Mouse (Mus musculus): Measurements from ENCODE around the gene Samd8. TPM values are rescaled to one million over a fixed set of nuclear protein-coding genes. Genes with fewer than 3 reads are reported as not detected.

Gene Samd8
- polyA plus RNA-seq, 1 experiment from 2014 or later: 11.6 TPM

DNA sequence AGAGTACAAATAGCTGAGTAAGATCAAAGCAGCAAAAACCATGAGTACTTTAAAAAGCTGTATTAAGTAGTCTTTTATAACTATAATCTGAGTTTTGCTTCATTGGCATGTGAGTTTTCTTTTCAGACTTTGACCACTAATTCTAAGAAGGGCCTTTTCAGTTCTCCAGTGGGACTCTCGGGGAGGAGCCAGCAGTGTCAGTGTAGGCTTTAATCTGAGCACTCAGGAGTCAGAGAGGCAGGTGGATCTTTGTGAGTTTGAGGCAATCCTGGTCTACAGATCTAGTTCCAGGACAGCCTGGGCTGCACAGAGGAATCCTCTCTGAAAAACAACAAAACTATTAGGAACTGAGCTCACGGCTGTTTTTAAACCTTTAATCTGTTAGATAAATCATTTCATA is 23.6 kb downstream of the Samd8 start:
- WGBS: 59% methylated on average over 2 of the region's 2 CpGs
- Histone ChIP-seq H3K4me3 (replicated peaks) (no peak overlapping the region), H3K4me2 (replicated peaks) (no peak overlapping the region), H3K4me1 (replicated peaks) (no peaks in the 10 kb centered on the region), H3K9ac (no peak overlapping the region), H3K27ac (no peak overlapping the region), H3K27me3 (replicated peaks) (no peaks in the 10 kb centered on the region), H3K9me3 (no peaks in the 10 kb centered on the region), H3K36me3 (peaks cover 8% of the 10 kb centered on the region; the same call in 1 of the 2 replicates)
- peak; percentile 59; the same call in 1 of the 2 replicates for ATAC-seq

DNA sequence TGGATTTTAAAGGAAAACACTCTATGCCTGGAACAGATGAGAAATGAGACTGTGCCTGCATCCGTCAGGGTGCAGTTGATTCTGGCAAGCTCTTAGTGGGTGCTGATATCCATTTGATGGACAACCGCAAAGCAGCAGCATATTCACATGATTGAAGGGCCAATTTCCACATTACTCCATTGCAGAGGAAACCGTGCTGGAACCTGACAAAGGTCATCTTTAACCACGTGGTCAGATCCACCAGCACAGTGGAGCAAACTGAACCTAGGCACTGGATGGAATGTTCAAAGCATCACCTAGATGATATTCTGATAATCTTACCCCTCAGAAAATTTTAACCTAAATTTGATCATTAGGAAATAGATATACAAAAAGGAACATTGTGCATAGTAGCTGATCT is 25.9 kb downstream of the Samd8 start:
- Histone ChIP-seq H3K9ac (no peak overlapping the region), H3K4me1 (replicated peaks) (no peaks in the 10 kb centered on the region), H3K27me3 (replicated peaks) (no peaks in the 10 kb centered on the region), H3K4me2 (replicated peaks) (no peak overlapping the region), H3K36me3 (peaks cover 13% of the 10 kb centered on the region; the same call in 1 of the 2 replicates), H3K4me3 (replicated peaks) (no peak overlapping the region), H3K27ac (no peak overlapping the region), H3K9me3 (no peaks in the 10 kb centered on the region)
- no peak for ATAC-seq
- WGBS: 93% methylated on average over 4 of the region's 4 CpGs

DNA sequence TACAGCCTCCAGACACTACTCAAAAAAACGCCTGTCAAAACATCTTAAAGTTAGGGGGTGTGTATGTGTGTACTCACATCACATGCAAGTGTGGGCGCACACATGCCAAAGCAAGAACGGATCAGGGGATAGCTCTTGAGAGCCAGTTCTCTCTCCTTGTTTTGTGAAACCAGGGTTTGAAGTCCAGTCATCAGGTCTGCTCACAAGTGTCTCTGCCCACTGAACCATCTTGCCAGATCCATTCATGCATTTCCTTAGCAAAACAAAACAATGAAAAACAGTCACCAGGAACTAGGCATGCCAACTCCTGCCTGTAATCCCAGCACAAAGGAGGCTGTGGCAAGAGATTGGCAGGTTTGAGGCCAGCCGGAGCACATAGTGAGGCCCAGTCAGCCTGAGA is 36.2 kb downstream of the Samd8 start:
- Histone ChIP-seq H3K27me3 (replicated peaks) (no peaks in the 10 kb centered on the region), H3K9me3 (no peaks in the 10 kb centered on the region), H3K27ac (no peak overlapping the region), H3K36me3 (0 out of 2 replicates have a peak, but pooled peaks cover 6% of the 10 kb centered on the region), H3K4me1 (replicated peaks) (peaks cover 3% of the 10 kb centered on the region; the same call in 1 of the 2 replicates), H3K4me3 (replicated peaks) (no peak overlapping the region), H3K4me2 (replicated peaks) (no peak overlapping the region), H3K9ac (no peak overlapping the region)
- WGBS: 87% methylated on average over 4 of the region's 4 CpGs
- no peak for ATAC-seq

DNA sequence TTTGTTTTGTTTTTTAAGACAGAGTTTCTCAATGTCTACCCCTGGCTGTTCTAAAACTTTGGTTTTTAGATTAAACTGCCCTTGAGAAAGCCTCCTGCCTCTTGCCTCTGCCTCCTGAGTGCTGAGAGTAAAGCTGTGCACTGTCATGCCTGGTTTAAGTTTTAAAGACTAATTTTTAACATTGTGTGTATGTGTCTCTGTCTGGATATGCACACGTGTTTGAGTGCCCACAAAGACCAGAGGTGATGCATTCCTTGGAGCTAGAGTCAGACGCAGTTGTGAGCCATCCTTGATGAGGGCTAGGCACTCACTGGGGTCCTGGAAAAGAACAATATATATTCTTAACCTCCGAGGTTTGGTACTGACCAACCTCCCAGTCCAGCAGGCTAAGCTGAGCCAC is 37.0 kb downstream of the Samd8 start:
- 88% methylated on average over 3 of the region's 3 CpGs for WGBS
- ATAC-seq: no peak
- H3K27ac ChIP-seq: no peak overlapping the region

DNA sequence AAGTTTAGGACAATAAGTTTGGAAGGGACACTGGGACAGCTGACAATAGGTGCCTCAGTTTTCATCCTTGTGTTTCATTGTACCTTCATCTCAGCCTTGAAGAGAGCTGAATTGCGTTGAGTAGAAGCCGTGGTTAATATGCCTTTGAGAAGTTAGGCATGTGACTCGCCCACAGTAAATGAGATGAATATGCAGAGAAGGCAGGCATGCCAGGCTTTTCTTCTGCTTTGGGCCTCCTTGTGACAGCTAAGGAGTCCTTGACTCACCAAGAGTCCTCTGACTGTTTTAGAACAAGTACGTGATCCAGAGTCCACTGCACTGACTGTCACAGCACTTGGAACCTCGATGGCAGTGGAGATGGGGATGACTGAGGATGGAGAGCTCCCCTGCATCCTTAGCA is 37.8 kb downstream of the Samd8 start:
- H3K27ac ChIP-seq: no peak overlapping the region
- 90% methylated on average over 5 of the region's 5 CpGs for WGBS
- H3K4me3 ChIP-seq (replicated peaks): no peak overlapping the region
- H3K9ac ChIP-seq: no peak overlapping the region
- H3K9me3 ChIP-seq: no peaks in the 10 kb centered on the region
- H3K4me1 ChIP-seq (replicated peaks): peaks cover 3% of the 10 kb centered on the region; the same call in 1 of the 2 replicates
- H3K36me3 ChIP-seq: 0 out of 2 replicates have a peak, but pooled peaks cover 6% of the 10 kb centered on the region
- ATAC-seq: no peak
- no peak overlapping the region for H3K4me2 ChIP-seq (replicated peaks)
- H3K27me3 ChIP-seq (replicated peaks): no peaks in the 10 kb centered on the region

More for the DNA sequence above, 37.0 kb downstream of the Samd8 start:
- H3K4me3 ChIP-seq (replicated peaks): no peak overlapping the region
- no peaks in the 10 kb centered on the region for H3K9me3 ChIP-seq
- H3K4me1 ChIP-seq (replicated peaks): peaks cover 3% of the 10 kb centered on the region; the same call in 1 of the 2 replicates
- 0 out of 2 replicates have a peak, but pooled peaks cover 6% of the 10 kb centered on the region for H3K36me3 ChIP-seq
- no peaks in the 10 kb centered on the region for H3K27me3 ChIP-seq (replicated peaks)
- no peak overlapping the region for H3K4me2 ChIP-seq (replicated peaks)
- no peak overlapping the region for H3K9ac ChIP-seq

DNA sequence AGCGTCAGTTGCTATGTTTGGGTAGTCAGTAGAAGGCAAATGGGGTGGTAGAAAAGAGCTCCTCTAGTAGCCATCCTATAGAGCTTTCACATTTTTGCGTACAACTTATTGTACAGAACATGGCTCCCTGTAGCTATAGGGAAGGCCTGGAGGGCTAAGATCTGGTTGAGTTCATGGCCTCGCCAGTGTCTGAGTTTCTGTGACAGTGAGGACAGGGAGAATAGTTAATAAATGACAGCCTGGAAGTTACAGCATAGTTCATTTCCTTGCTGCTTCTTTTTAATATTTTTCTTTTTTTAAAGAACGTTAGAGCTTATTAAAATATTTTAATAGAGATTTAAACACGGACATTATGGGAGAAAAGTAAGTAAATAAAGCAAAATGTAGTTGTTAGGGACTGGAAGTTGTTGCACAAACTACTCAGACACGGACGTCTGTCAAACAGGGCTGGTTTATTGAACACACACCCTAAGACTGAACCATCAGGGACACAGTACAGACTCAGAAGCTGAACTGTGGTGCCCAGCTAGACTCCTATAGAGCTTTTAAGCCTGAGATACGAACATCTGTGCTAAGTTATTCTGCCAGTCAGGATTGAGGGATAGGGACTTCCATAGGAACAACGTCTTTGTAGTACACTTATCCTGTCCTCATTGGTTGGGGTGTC is 40.4 kb downstream of the Samd8 start:
- H3K4me3 ChIP-seq (replicated peaks): no peak overlapping the region
- 0 out of 2 replicates have a peak overlapping the region, but pooled peaks have one; percentile 27 for H3K27ac ChIP-seq
- 73% methylated on average over 9 of the region's 9 CpGs for WGBS

DNA sequence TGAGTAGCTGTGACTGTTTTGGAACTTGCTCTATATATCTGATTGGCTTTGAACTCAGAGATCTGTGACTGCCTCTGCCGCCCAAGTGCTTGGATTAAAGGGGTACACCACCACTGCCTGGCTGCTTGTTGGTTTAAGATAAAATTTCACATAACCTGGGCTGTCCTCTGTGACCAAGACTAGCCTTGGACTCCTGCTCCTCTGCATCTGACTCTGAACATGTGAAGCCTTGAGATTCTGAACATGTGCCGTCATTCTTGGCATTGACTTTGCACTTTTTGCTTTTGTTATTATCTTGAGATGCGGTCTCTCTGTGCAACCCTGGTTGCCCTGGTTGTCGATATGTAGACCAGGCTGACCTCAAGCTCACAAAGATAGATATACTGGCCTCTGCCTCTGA is 41.4 kb downstream of the Samd8 start:
- peaks cover 3% of the 10 kb centered on the region; the same call in 1 of the 2 replicates for H3K4me1 ChIP-seq (replicated peaks)
- ATAC-seq: no peak
- H3K36me3 ChIP-seq: 0 out of 2 replicates have a peak, but pooled peaks cover 4% of the 10 kb centered on the region
- H3K9me3 ChIP-seq: no peaks in the 10 kb centered on the region
- no peak overlapping the region for H3K27ac ChIP-seq
- H3K4me3 ChIP-seq (replicated peaks): no peak overlapping the region
- no peak overlapping the region for H3K9ac ChIP-seq
- no peaks in the 10 kb centered on the region for H3K27me3 ChIP-seq (replicated peaks)
- 88% methylated on average over 4 of the region's 4 CpGs for WGBS
- H3K4me2 ChIP-seq (replicated peaks): no peak overlapping the region

More for the DNA sequence above, 40.4 kb downstream of the Samd8 start:
- Histone ChIP-seq H3K4me2 (replicated peaks) (no peak overlapping the region), H3K4me1 (replicated peaks) (peaks cover 3% of the 10 kb centered on the region; the same call in 1 of the 2 replicates), H3K36me3 (0 out of 2 replicates have a peak, but pooled peaks cover 4% of the 10 kb centered on the region), H3K9ac (no peak overlapping the region), H3K27me3 (replicated peaks) (no peaks in the 10 kb centered on the region), H3K9me3 (no peaks in the 10 kb centered on the region)
- peak; percentile 80 for ATAC-seq

DNA sequence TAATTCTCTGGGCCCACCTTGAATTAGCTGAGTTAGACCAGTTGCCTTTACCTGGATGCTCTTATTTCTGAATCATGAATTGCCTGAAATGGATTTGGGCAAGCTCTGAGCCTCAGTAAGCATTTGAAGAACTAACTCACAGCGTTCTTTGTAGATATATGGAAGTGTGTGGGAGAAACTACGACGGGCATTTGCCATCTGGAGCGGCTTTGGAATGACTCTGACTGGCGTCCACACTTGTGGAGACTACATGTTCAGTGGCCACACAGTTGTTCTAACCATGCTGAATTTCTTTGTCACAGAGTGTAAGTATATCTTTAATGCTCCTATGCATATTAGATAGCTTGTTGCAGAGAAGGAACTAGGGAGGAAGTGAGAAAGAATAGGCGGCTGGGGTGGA is 41.9 kb downstream of the Samd8 start:
- H3K4me2 ChIP-seq (replicated peaks): no peak overlapping the region
- WGBS: 91% methylated on average over 6 of the region's 6 CpGs
- no peak overlapping the region for H3K4me3 ChIP-seq (replicated peaks)
- no peak overlapping the region for H3K9ac ChIP-seq
- no peaks in the 10 kb centered on the region for H3K27me3 ChIP-seq (replicated peaks)
- 0 out of 2 replicates have a peak, but pooled peaks cover 4% of the 10 kb centered on the region for H3K36me3 ChIP-seq
- H3K27ac ChIP-seq: no peak overlapping the region
- no peak for ATAC-seq
- no peaks in the 10 kb centered on the region for H3K9me3 ChIP-seq
- H3K4me1 ChIP-seq (replicated peaks): peaks cover 3% of the 10 kb centered on the region; the same call in 1 of the 2 replicates

DNA sequence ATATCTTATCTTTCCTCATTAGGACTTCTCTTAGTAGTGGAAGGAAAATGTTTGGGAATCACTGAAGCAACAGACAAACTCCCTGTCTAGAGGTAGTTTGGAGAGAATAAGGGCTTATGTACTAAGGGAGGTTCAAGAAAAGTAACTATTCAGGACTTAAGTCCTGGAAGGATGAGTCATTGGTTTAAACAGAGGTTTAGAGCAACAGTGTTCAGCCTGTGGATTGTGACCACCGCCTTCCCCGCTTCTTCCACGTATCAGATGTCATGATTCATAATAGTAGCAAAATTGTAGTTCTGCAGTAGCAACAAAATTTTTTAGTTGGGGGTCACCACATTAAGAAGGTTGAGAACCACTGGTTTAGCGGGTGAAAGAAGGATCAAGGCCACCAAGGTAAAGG is 50.3 kb downstream of the Samd8 start:
- Histone ChIP-seq H3K4me1 (replicated peaks) (no peaks in the 10 kb centered on the region), H3K4me2 (replicated peaks) (no peak overlapping the region), H3K36me3 (peaks cover 5% of the 10 kb centered on the region; the same call in 1 of the 2 replicates), H3K9ac (no peak overlapping the region), H3K9me3 (no peaks in the 10 kb centered on the region), H3K4me3 (replicated peaks) (no peak overlapping the region), H3K27me3 (replicated peaks) (no peaks in the 10 kb centered on the region), H3K27ac (no peak overlapping the region)
- WGBS: 93% methylated on average over 4 of the region's 4 CpGs
- no peak for ATAC-seq

DNA sequence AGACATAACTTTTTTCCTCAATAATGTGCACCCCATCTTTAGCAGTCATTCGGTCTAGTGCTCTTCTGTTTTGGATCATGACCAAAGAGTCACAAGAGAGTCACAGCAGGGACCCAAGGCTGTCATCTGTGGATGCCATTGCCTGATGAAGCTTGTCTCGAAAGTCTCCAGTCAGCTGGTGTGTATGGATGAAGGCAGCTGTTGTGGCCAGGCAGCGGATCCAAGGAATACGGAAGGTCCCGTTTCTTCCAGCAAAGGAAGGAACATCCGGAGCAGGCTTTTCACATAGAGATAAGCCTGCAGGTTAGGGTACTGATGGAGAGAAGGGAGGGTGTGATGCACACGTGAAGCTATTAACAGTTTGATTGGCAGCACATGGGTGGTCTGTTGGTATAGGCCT is 51.3 kb downstream of the Samd8 start:
- H3K27me3 ChIP-seq (replicated peaks): no peaks in the 10 kb centered on the region
- 84% methylated on average over 7 of the region's 7 CpGs for WGBS
- no peaks in the 10 kb centered on the region for H3K4me1 ChIP-seq (replicated peaks)
- H3K4me3 ChIP-seq (replicated peaks): no peak overlapping the region
- no peak overlapping the region for H3K4me2 ChIP-seq (replicated peaks)
- no peak overlapping the region for H3K27ac ChIP-seq
- H3K9me3 ChIP-seq: no peaks in the 10 kb centered on the region
- H3K36me3 ChIP-seq: peaks cover 5% of the 10 kb centered on the region; the same call in 1 of the 2 replicates
- no peak for ATAC-seq
- no peak overlapping the region for H3K9ac ChIP-seq

DNA sequence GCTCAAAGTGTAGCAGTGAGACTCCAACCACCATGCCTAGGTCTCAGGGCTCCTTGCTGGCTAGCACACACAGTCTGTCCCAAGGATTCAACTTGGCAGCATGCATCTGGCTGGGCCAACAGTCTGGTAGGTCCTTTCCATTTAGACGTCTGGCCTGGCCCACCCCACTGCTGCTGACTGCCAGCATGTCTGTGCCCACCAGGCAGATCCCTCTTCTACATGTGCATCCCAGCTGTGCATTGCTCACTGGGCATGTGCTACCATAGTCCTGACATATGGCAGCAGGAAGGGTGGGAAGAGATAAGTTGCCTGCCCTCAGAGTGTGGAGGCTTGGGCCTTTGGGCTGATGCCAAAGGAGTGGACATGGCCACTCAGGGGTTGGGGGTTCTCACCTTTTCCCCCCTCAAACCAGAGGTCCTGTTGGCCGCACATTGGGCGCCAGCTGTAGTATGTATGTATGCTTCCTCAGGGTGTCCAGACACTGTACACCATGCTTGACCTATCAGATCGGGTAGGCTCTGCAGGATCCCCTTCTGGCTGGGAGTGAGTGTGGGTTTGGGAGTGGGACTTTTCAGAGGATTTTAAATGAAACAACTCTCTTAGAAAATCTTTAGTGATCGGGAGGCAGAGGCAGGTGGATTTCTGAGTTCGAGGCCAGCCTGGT is 52.3 kb downstream of the Samd8 start:
- no peak overlapping the region for H3K27ac ChIP-seq
- no peak overlapping the region for H3K4me2 ChIP-seq (replicated peaks)
- no peak overlapping the region for H3K9ac ChIP-seq
- H3K4me1 ChIP-seq (replicated peaks): no peaks in the 10 kb centered on the region
- H3K4me3 ChIP-seq (replicated peaks): no peak overlapping the region
- 92% methylated on average over 6 of the region's 6 CpGs for WGBS
- H3K9me3 ChIP-seq: no peaks in the 10 kb centered on the region
- no peak; the same call in 1 of the 2 replicates for ATAC-seq
- H3K27me3 ChIP-seq (replicated peaks): no peaks in the 10 kb centered on the region
- peaks cover 5% of the 10 kb centered on the region; the same call in 1 of the 2 replicates for H3K36me3 ChIP-seq

DNA sequence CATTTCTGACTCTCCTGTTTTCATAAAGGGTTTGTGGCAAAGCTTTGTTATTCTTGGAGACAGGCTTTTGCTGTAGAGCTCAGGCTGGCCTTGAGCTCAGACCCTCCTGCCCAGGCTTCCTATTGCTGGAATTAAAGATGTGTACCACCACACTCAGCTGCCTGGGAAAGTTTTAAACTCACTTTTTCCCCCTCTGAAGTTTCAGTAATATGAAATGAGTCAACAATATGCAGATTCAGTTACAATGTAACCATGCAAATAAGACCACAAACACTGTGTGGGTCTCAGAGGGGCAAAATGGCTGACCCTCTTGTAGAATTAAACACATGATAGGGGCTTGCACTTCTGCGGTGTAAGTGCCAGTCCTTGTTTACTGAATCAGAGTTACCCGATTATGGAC is 55.9 kb downstream of the Samd8 start:
- H3K4me2 ChIP-seq (replicated peaks): no peak overlapping the region
- no peak overlapping the region for H3K4me3 ChIP-seq (replicated peaks)
- no peaks in the 10 kb centered on the region for H3K27me3 ChIP-seq (replicated peaks)
- no peak overlapping the region for H3K9ac ChIP-seq
- no peaks in the 10 kb centered on the region for H3K9me3 ChIP-seq
- WGBS: 57% methylated on average over 2 of the region's 2 CpGs
- no peak for ATAC-seq
- H3K27ac ChIP-seq: 0 out of 2 replicates have a peak overlapping the region, but pooled peaks have one; percentile 75
- peaks cover 5% of the 10 kb centered on the region; the same call in 1 of the 2 replicates for H3K36me3 ChIP-seq
- H3K4me1 ChIP-seq (replicated peaks): no peaks in the 10 kb centered on the region
